Mouse (Mus musculus): ENCODE results near the gene Gm340. TPM values are rescaled to one million over a fixed set of nuclear protein-coding genes. Genes with fewer than 3 reads are reported as not detected.

Gm340 gene
- total and polyA plus RNA-seq, 2 experiments from 2014 or later = 0.79 to 5.1 TPM

GRCm38 (mm10) chr19:41615606-41616224 is 33.5 kb downstream of the Gm340 start:
- no peak overlapping the region for H3K4me3 ChIP-seq (ENCODE audit: low read depth, low read length)
- peaks cover 11% of the 10 kb centered on the region for H3K4me1 ChIP-seq (ENCODE audit: control insufficient read depth, insufficient read depth)
- H3K4me2 ChIP-seq (ENCODE audit: low read depth, low read length) = no peak overlapping the region
- DNase-seq (ENCODE audit: low spot score) = no peak
- no peak for ATAC-seq (ENCODE audit: insufficient read depth, low read depth)
- TF ChIP-seq CTCF (IDR thresholded peaks at IDR 0.05; ENCODE audit: low read depth) (no peak), EP300 (IDR thresholded peaks at IDR 0.05; ENCODE audit: low read depth) (no peak)
- WGBS = 69% methylated on average over 11 of the region's 11 CpGs
- H3K9me3 ChIP-seq (replicated peaks; ENCODE audit: control insufficient read depth, low read length) = no peaks in the 10 kb centered on the region
- H3K9ac ChIP-seq (replicated peaks; ENCODE audit: low read depth, low read length) = no peak overlapping the region
- no peaks in the 10 kb centered on the region for H3K27me3 ChIP-seq (ENCODE audit: control insufficient read depth, insufficient read depth, low read length)
- H3K27ac ChIP-seq (ENCODE audit: low read depth) = no peak overlapping the region
- H3K36me3 ChIP-seq (replicated peaks; ENCODE audit: control insufficient read depth, insufficient read depth, low read length) = no peaks in the 10 kb centered on the region

GRCm38 (mm10) chr19:41616274-41616673 is 34.1 kb downstream of the Gm340 start:
- Histone ChIP-seq H3K9ac (replicated peaks; ENCODE audit: low read depth, low read length) (no peak overlapping the region), H3K9me3 (replicated peaks; ENCODE audit: control insufficient read depth, low read length) (no peaks in the 10 kb centered on the region), H3K27ac (ENCODE audit: low read depth) (no peak overlapping the region), H3K27me3 (ENCODE audit: control insufficient read depth, insufficient read depth, low read length) (no peaks in the 10 kb centered on the region), H3K4me3 (ENCODE audit: low read depth, low read length) (no peak overlapping the region), H3K36me3 (replicated peaks; ENCODE audit: control insufficient read depth, insufficient read depth, low read length) (no peaks in the 10 kb centered on the region), H3K4me1 (ENCODE audit: control insufficient read depth, insufficient read depth) (peaks cover 11% of the 10 kb centered on the region), H3K4me2 (ENCODE audit: low read depth, low read length) (no peak overlapping the region)
- no peak for TF ChIP-seq EP300 (IDR thresholded peaks at IDR 0.05; ENCODE audit: low read depth)
- TF ChIP-seq CTCF (IDR thresholded peaks at IDR 0.05; ENCODE audit: low read depth) = no peak
- 86% methylated on average over 6 of the region's 6 CpGs for WGBS
- ATAC-seq (ENCODE audit: insufficient read depth, low read depth) (no peak), DNase-seq (ENCODE audit: low spot score) (no peak)

GRCm38 (mm10) chr19:41617102-41617501 is 34.9 kb downstream of the Gm340 start:
- no peaks in the 10 kb centered on the region for H3K36me3 ChIP-seq (replicated peaks; ENCODE audit: control insufficient read depth, insufficient read depth, low read length)
- no peak for DNase-seq (ENCODE audit: low spot score)
- H3K9me3 ChIP-seq (replicated peaks; ENCODE audit: control insufficient read depth, low read length) = no peaks in the 10 kb centered on the region
- peaks cover 11% of the 10 kb centered on the region for H3K4me1 ChIP-seq (ENCODE audit: control insufficient read depth, insufficient read depth)
- no peak overlapping the region for H3K4me2 ChIP-seq (ENCODE audit: low read depth, low read length)
- no peak for ATAC-seq (ENCODE audit: insufficient read depth, low read depth)
- WGBS = 91% methylated on average over 13 of the region's 13 CpGs
- H3K27me3 ChIP-seq (ENCODE audit: control insufficient read depth, insufficient read depth, low read length) = no peaks in the 10 kb centered on the region
- H3K9ac ChIP-seq (replicated peaks; ENCODE audit: low read depth, low read length) = no peak overlapping the region
- no peak overlapping the region for H3K4me3 ChIP-seq (ENCODE audit: low read depth, low read length)
- no peak overlapping the region for H3K27ac ChIP-seq (ENCODE audit: low read depth)
- TF ChIP-seq CTCF (IDR thresholded peaks at IDR 0.05; ENCODE audit: low read depth) = no peak
- no peak for TF ChIP-seq EP300 (IDR thresholded peaks at IDR 0.05; ENCODE audit: low read depth)

GRCm38 (mm10) chr19:41618153-41618657 is 36.0 kb downstream of the Gm340 start:
- TF ChIP-seq CTCF (IDR thresholded peaks at IDR 0.05; ENCODE audit: low read depth) (no peak), EP300 (IDR thresholded peaks at IDR 0.05; ENCODE audit: low read depth) (no peak)
- Histone ChIP-seq H3K9me3 (replicated peaks; ENCODE audit: control insufficient read depth, low read length) (no peaks in the 10 kb centered on the region), H3K36me3 (replicated peaks; ENCODE audit: control insufficient read depth, insufficient read depth, low read length) (no peaks in the 10 kb centered on the region), H3K4me3 (ENCODE audit: low read depth, low read length) (no peak overlapping the region), H3K27me3 (ENCODE audit: control insufficient read depth, insufficient read depth, low read length) (no peaks in the 10 kb centered on the region), H3K4me2 (ENCODE audit: low read depth, low read length) (no peak overlapping the region), H3K27ac (ENCODE audit: low read depth) (peak overlapping the region; percentile 28; the same call in 1 of the 2 replicates), H3K4me1 (ENCODE audit: control insufficient read depth, insufficient read depth) (peaks cover 11% of the 10 kb centered on the region), H3K9ac (replicated peaks; ENCODE audit: low read depth, low read length) (no peak overlapping the region)
- ATAC-seq (ENCODE audit: insufficient read depth, low read depth) = no peak
- DNase-seq (ENCODE audit: low spot score) = no peak
- WGBS = 45% methylated on average over 6 of the region's 6 CpGs

- peak overlapping the region; percentile 59 for H3K27ac ChIP-seq (ENCODE audit: low read depth)
- peaks cover 11% of the 10 kb centered on the region for H3K4me1 ChIP-seq (ENCODE audit: control insufficient read depth, insufficient read depth)
- no peak overlapping the region for H3K9ac ChIP-seq (replicated peaks; ENCODE audit: low read depth, low read length)
- ATAC-seq (ENCODE audit: insufficient read depth, low read depth) (peak; percentile 72), DNase-seq (ENCODE audit: low spot score) (peak; percentile 39)
- H3K4me3 ChIP-seq (ENCODE audit: low read depth, low read length) = no peak overlapping the region
- WGBS = 53% methylated on average over 19 of the region's 19 CpGs
- H3K4me2 ChIP-seq (ENCODE audit: low read depth, low read length) = no peak overlapping the region
- no peaks in the 10 kb centered on the region for H3K27me3 ChIP-seq (ENCODE audit: control insufficient read depth, insufficient read depth, low read length)
- no peaks in the 10 kb centered on the region for H3K9me3 ChIP-seq (replicated peaks; ENCODE audit: control insufficient read depth, low read length)
- no peaks in the 10 kb centered on the region for H3K36me3 ChIP-seq (replicated peaks; ENCODE audit: control insufficient read depth, insufficient read depth, low read length)
- TF ChIP-seq EP300 (IDR thresholded peaks at IDR 0.05; ENCODE audit: low read depth) (no peak), CTCF (IDR thresholded peaks at IDR 0.05; ENCODE audit: low read depth) (no peak)
Observed at GRCm38 (mm10) chr19:41618771-41619385, 36.7 kb downstream of the Gm340 start.

All from heart, postnatal 0 days (tissue).